Mouse (Mus musculus) limb, embryonic 14.5 days (tissue): ENCODE measurements around the gene Cfap97. TPM values are rescaled to one million over a fixed set of nuclear protein-coding genes. Genes with fewer than 3 reads are reported as not detected.
"Not testable (repeated sequence)": the region's sequence is repeated elsewhere in the genome, so short reads cannot be mapped to it uniquely, and the experiment has no call there.

Source experiments
- ATAC-seq: fragments of 200-750 bp; cut with Nextera tagmentation; 2 replicates; pipeline ENCODE4 v1.8.0; 2017; ENCODE audit warnings: low read depth, moderate number of reproducible peaks, moderate TSS enrichment; ENCODE audit not compliant: low FRiP score
- DNase-seq: peaks from one replicate; pipeline ENCODE4 v3.0.0-alpha.2; 2015; ENCODE audit warnings: low spot score
- H3K27ac ChIP-seq: fragments of 300-500 bp; sonication (generic); replicated peaks from 2 replicates; pipeline ENCODE4 v1.5.1; 2014; ENCODE audit warnings: low read depth, mild to moderate bottlenecking, low read length, moderate library complexity, mixed read lengths
- H3K27me3 ChIP-seq: fragments of 300-500 bp; sonication (generic); 2 replicates; pipeline ENCODE4 v1.6.1; 2014; ENCODE audit warnings: low read length, mixed read lengths; ENCODE audit not compliant: control insufficient read depth, insufficient read depth
- H3K36me3 ChIP-seq: fragments of 300-500 bp; sonication (generic); 2 replicates; pipeline ENCODE4 v1.6.1; 2014; ENCODE audit warnings: mild to moderate bottlenecking, low read length, moderate library complexity, mixed read lengths; ENCODE audit not compliant: control insufficient read depth, insufficient read depth
- H3K4me1 ChIP-seq: fragments of 300-500 bp; sonication (generic); 2 replicates; pipeline ENCODE4 v1.6.1; 2014; ENCODE audit warnings: antibody characterized with exemption, low read length, mixed read lengths; ENCODE audit not compliant: control insufficient read depth, insufficient read depth
- H3K4me2 ChIP-seq: fragments of 300-500 bp; sonication (generic); replicated peaks from 2 replicates; pipeline ENCODE4 v1.6.1; 2014; ENCODE audit warnings: low read depth, mild to moderate bottlenecking, low read length, moderate library complexity; ENCODE audit not compliant: severe bottlenecking
- H3K4me3 ChIP-seq: fragments of 300-500 bp; sonication (generic); replicated peaks from 2 replicates; pipeline ENCODE4 v1.5.1; 2014; ENCODE audit warnings: low read length
- H3K9ac ChIP-seq: fragments of 300-500 bp; sonication (generic); 2 replicates; pipeline ENCODE4 v1.6.1; 2014; ENCODE audit warnings: mild to moderate bottlenecking, low read depth, low read length, moderate library complexity; ENCODE audit not compliant: severe bottlenecking
- H3K9me3 ChIP-seq: fragments of 300-500 bp; sonication (generic); 2 replicates; pipeline ENCODE4 v1.6.1; 2016; ENCODE audit warnings: low read length; ENCODE audit not compliant: control insufficient read depth
- POLR2A ChIP-seq: fragments of 200-500 bp; IDR thresholded peaks from 2 replicates; pipeline ENCODE4 v1.8.0; 2012; ENCODE audit warnings: inconsistent platforms, mild to moderate bottlenecking, moderate library complexity, borderline replicate concordance; ENCODE audit not compliant: insufficient read depth, insufficient read length; ENCODE audit errors: extremely low read depth
- WGBS: fragments of 180-500 bp; shearing (Covaris S2); extraction: QIAGEN DNeasy Blood & Tissue Kit; methylation state at CpG from one replicate; pipeline ENCODE4 v1.1.7; 2014; 5-methylcytosine and 5-hydroxymethylcytosine counted together
- polyA plus RNA-seq, 2 experiments: library from polyadenylated mRNA; depleted of rRNA in 1 of 2; stranded (reverse) in 1 of 2; unstranded in 1 of 2; fragments of >200 nt; fragmentation: Nextera tagmentation in 1 of 2; extraction: Ambion mirVana in 1 of 2; gene quantifications; 2 replicates each; pipeline versions ENCODE4 v1.2.1 to v1.2.3; 2012 to 2014

Cfap97 gene
- polyA plus RNA-seq, 2 experiments = 14.6 to 28.5 TPM

- Histone ChIP-seq H3K9me3 (no peaks in the 10 kb centered on the region), H3K27ac (no peak overlapping the region), H3K4me3 (no peak overlapping the region), H3K4me2 (no peak overlapping the region), H3K4me1 (no peaks in the 10 kb centered on the region), H3K27me3 (no peaks in the 10 kb centered on the region), H3K36me3 (peaks cover 7% of the 10 kb centered on the region), H3K9ac (no peak overlapping the region)
- 92% methylated on average over 3 of the region's 3 CpGs for WGBS
- DNase-seq = no peak
- no peak for ATAC-seq
- no peak for TF ChIP-seq POLR2A
Measured at GRCm38 (mm10) chr8:46119176-46119575, 32.4 kb upstream of the Cfap97 start.

GRCm38 (mm10) chr8:46122498-46122897 lies 29.1 kb upstream of the Cfap97 start:
- no peak for DNase-seq
- no peak for ATAC-seq
- no peaks in the 10 kb centered on the region for H3K27me3 ChIP-seq
- 86% methylated on average over 2 of the region's 2 CpGs for WGBS
- no peaks in the 10 kb centered on the region for H3K4me1 ChIP-seq
- no peaks in the 10 kb centered on the region for H3K36me3 ChIP-seq
- TF ChIP-seq POLR2A = no peak
- H3K4me3 ChIP-seq = no peak overlapping the region
- no peak overlapping the region for H3K4me2 ChIP-seq
- no peaks in the 10 kb centered on the region for H3K9me3 ChIP-seq
- no peak overlapping the region for H3K27ac ChIP-seq
- no peak overlapping the region for H3K9ac ChIP-seq

- no peak overlapping the region for H3K4me3 ChIP-seq
- H3K27ac ChIP-seq = no peak overlapping the region
- no peaks in the 10 kb centered on the region for H3K27me3 ChIP-seq
- H3K4me1 ChIP-seq = no peaks in the 10 kb centered on the region
- peaks cover 3% of the 10 kb centered on the region; the same call in 1 of the 2 replicates for H3K36me3 ChIP-seq
- no peak for TF ChIP-seq POLR2A
- DNase-seq (no peak), ATAC-seq (no peak)
- no peaks in the 10 kb centered on the region for H3K9me3 ChIP-seq
- no peak overlapping the region for H3K4me2 ChIP-seq
- no peak overlapping the region for H3K9ac ChIP-seq
- WGBS = 82% methylated on average over 2 of the region's 2 CpGs
Measured at GRCm38 (mm10) chr8:46130426-46130825, 21.1 kb upstream of the Cfap97 start.

- not testable (repeated sequence) for H3K27me3 ChIP-seq, H3K4me3 ChIP-seq, H3K4me2 ChIP-seq, H3K27ac ChIP-seq, H3K9me3 ChIP-seq, DNase-seq, H3K36me3 ChIP-seq, H3K4me1 ChIP-seq, ATAC-seq, H3K9ac ChIP-seq
- 98% methylated on average over 2 of the region's 2 CpGs for WGBS
Measured at GRCm38 (mm10) chr8:46135546-46135945, 16.0 kb upstream of the Cfap97 start.

GRCm38 (mm10) chr8:46137336-46137735 lies 14.2 kb upstream of the Cfap97 start:
- WGBS = 84% methylated on average over 1 of the region's 1 CpGs
- H3K9me3 ChIP-seq = no peaks in the 10 kb centered on the region
- H3K27ac ChIP-seq = no peak overlapping the region
- no peak overlapping the region for H3K4me3 ChIP-seq
- peaks cover 3% of the 10 kb centered on the region; the same call in 1 of the 2 replicates for H3K36me3 ChIP-seq
- no peak overlapping the region for H3K9ac ChIP-seq
- H3K4me2 ChIP-seq = no peak overlapping the region
- no peak for TF ChIP-seq POLR2A
- ATAC-seq (no peak), DNase-seq (no peak)
- H3K4me1 ChIP-seq = no peaks in the 10 kb centered on the region
- H3K27me3 ChIP-seq = no peaks in the 10 kb centered on the region

- peaks cover 3% of the 10 kb centered on the region; the same call in 1 of the 2 replicates for H3K36me3 ChIP-seq
- no peaks in the 10 kb centered on the region for H3K27me3 ChIP-seq
- DNase-seq (no peak), ATAC-seq (no peak)
- 88% methylated on average over 10 of the region's 10 CpGs for WGBS
- H3K4me1 ChIP-seq = no peaks in the 10 kb centered on the region
- H3K4me3 ChIP-seq = no peak overlapping the region
- H3K4me2 ChIP-seq = no peak overlapping the region
- no peak overlapping the region for H3K27ac ChIP-seq
- TF ChIP-seq POLR2A = no peak
- H3K9me3 ChIP-seq = no peaks in the 10 kb centered on the region
- no peak overlapping the region for H3K9ac ChIP-seq
Measured at GRCm38 (mm10) chr8:46137843-46138596, 13.6 kb upstream of the Cfap97 start.
